Mouse (Mus musculus) kidney, adult 2 months (tissue): ENCODE measurements around the gene Pth1r. TPM values are rescaled to one million over a fixed set of nuclear protein-coding genes. Genes with fewer than 3 reads are reported as not detected.

Experiments used
- DNase-seq: peaks from one replicate; pipeline ENCODE4 v3.0.0; 2021
- H3K27ac ChIP-seq: fragments of 200-500 bp; 2 replicates; pipeline ENCODE4 v1.5.1; 2012; ENCODE audit warnings: low read depth, low read length, control low read depth, inconsistent platforms; ENCODE audit not compliant: insufficient read depth
- H3K27me3 ChIP-seq: fragments of 200-500 bp; replicated peaks from 2 replicates; pipeline ENCODE4 v1.6.1; 2012; ENCODE audit warnings: mild to moderate bottlenecking, moderate library complexity, low read length, inconsistent platforms; ENCODE audit not compliant: control insufficient read depth, insufficient read depth
- H3K36me3 ChIP-seq: fragments of 200-500 bp; 2 replicates; pipeline ENCODE4 v1.6.1; 2012; ENCODE audit warnings: mild to moderate bottlenecking, moderate library complexity, low read length, inconsistent platforms; ENCODE audit not compliant: control insufficient read depth, insufficient read depth
- H3K4me1 ChIP-seq: fragments of 200-500 bp; 2 replicates; pipeline ENCODE4 v1.6.1; 2011; ENCODE audit warnings: low read length; ENCODE audit not compliant: control insufficient read depth, insufficient read depth
- H3K4me3 ChIP-seq: fragments of 200-500 bp; 2 replicates; pipeline ENCODE4 v1.5.1; 2011; ENCODE audit warnings: mild to moderate bottlenecking, low read depth, low read length, control low read depth; ENCODE audit not compliant: insufficient read depth
- CTCF ChIP-seq: fragments of 200-500 bp; conservative IDR thresholded peaks from 2 replicates; pipeline ENCODE4 v1.5.1; 2011; ENCODE audit warnings: low read depth, mild to moderate bottlenecking, control low read depth, low read length, moderate library complexity, mixed read lengths; ENCODE audit not compliant: insufficient read depth, insufficient read length
- POLR2A ChIP-seq: fragments of 200-500 bp; IDR thresholded peaks from one replicate; pipeline ENCODE4 v1.6.1; 2011; ENCODE audit warnings: low read depth, low read length, control low read depth
- WGBS: fragments of 180-500 bp; shearing (Covaris S2); methylation state at CpG from one replicate; pipeline ENCODE4 v1.1.7; 2018; 5-methylcytosine and 5-hydroxymethylcytosine counted together
- polyA plus RNA-seq: library from polyadenylated mRNA; depleted of rRNA; stranded (reverse); fragments of >200 nt; gene quantifications from 2 replicates; pipeline ENCODE4 v1.2.3, GENCODE M21; 2012

The Pth1r gene
- polyA plus RNA-seq, 1 experiment = 740 TPM

DNA sequence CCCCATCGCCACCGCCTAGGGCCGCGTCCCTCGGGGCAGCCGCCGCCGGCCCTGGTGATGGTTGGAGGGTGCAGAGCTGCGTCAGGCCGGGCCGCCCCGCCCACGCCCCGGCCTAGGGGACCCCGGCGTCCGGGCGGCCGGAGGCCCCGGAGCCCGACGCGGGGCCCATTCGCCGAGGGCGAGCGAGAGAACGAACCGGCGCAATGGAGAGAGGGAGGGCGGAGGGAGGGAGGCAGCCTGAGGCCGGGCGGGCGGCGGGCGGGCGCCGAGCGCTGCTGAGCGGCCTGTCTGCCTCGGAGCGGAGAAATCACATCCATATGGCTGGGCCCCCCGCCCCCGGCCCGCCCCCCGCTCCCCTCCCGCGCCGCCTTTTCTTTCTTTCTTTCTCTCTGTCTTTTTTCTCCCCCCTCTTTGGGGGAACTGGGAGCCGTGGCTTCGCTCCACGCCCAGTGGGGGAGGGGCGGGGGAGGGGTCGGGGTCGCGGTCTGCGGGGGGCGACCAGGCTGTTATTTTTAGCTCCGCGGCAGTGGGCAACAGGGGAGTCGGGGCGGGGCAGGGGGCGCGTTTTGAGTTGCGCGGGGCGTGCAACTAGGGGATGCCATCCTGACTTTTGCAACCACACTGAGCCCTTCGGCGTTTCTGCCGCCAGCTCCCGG, 4.5 kb downstream of the Pth1r start:
- DNase-seq = peak; percentile 41
- Histone ChIP-seq H3K36me3 (no peaks in the 10 kb centered on the region; the same call in none of the 2 replicates), H3K4me1 (peaks cover 13% of the 10 kb centered on the region; the same call in 1 of the 2 replicates), H3K27me3 (no peaks in the 10 kb centered on the region), H3K27ac (peak overlapping the region; percentile 83), H3K4me3 (peak overlapping the region; percentile 87)
- WGBS = under 1% methylated on average over 59 of the region's 71 CpGs
- TF ChIP-seq CTCF (no peak), POLR2A (no peak)

DNA sequence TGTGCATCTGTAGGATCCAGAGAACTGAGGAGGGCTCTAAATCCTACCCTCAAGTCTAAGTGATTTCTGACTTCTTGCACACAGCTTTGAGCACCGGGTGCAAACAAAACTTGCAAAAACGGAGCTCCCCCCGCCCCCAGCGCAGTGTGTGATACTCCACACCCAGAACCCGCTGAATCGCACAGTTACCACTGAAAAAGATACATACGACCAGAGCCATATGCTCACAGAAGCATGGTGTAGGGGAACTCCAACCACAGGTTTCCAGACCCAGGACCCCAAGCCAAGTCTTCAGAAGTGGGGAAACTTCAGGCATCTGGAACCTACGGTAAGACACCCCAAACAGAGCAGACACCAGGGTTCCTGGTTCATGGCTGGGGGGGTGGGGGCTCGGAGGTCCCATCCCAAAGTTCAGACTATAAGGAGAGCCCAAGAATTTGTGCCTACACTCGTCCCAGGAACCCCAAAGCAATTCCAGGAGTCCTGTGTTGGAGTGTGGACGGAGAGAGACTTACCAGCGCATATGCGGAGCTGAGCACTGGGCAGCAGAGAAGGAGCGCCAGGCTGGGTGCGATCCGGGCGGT, 5.1 kb downstream of the Pth1r start, which contains the start of gene Myl3:
Gene Myl3 (plus strand): TSS at position 151 of the 584 bp plus-strand sequence.
- peak; percentile 15 for DNase-seq
- 0 out of 2 replicates have a peak, but pooled peaks cover 9% of the 10 kb centered on the region for H3K4me1 ChIP-seq
- H3K4me3 ChIP-seq = peak within 1 kb of the TSS; percentile 87
- WGBS = 17% methylated on average over 17 of the region's 17 CpGs
- H3K27me3 ChIP-seq = no peaks in the 10 kb centered on the region
- peak within 1 kb of the TSS; percentile 51 for H3K27ac ChIP-seq
- H3K36me3 ChIP-seq = no peaks in the 10 kb centered on the region; the same call in none of the 2 replicates
- TF ChIP-seq POLR2A = no peak

DNA sequence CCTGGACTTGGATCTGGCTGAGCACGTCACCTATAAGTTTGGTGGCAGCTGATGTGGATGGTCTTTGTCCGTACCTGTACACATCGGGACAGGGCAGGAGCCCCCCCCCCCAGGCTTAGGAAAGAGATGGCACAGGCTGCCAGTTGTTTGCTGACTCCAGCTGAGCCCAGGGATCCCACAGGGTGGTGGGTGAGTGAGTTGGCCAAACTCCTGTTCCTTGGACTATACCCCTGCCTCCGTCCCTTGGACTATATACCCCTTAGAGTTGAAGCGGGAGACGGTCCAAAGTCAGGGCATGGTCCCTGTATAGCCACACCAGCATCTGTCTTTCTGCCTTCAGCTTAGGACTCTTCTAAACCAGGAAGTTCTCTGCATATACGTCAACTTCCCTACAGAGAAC, 7.0 kb downstream of the Pth1r start:
- 63% methylated on average over 7 of the region's 7 CpGs for WGBS
- H3K4me1 ChIP-seq = peaks cover 17% of the 10 kb centered on the region; the same call in 1 of the 2 replicates
- H3K36me3 ChIP-seq = no peaks in the 10 kb centered on the region; the same call in none of the 2 replicates
- H3K27me3 ChIP-seq = no peaks in the 10 kb centered on the region
- TF ChIP-seq POLR2A = no peak
- no peak for TF ChIP-seq CTCF
- H3K27ac ChIP-seq = peak overlapping the region; percentile 15; the same call in 1 of the 2 replicates
- peak; percentile 61 for DNase-seq
- H3K4me3 ChIP-seq = no peak overlapping the region

DNA sequence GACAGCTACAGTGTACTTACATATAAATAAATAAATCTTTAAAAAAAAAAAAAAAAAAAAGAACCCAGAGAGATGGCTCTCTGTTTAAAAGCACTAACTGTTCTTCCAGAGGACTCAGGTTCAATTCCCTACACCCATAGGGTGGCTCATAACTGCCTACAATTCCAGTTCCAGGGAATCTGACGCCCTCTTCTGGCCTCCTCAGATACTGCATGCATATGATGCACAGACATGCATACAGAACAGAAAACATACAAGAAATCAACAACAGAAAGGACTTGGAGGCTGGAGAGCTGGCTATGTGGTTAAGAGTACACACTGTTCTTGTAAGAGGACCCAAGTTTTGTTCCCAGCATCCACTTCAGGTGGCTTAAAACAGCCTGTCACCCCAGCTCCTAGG, 8.9 kb downstream of the Pth1r start:
- WGBS = 29% methylated on average over 1 of the region's 1 CpGs

DNA sequence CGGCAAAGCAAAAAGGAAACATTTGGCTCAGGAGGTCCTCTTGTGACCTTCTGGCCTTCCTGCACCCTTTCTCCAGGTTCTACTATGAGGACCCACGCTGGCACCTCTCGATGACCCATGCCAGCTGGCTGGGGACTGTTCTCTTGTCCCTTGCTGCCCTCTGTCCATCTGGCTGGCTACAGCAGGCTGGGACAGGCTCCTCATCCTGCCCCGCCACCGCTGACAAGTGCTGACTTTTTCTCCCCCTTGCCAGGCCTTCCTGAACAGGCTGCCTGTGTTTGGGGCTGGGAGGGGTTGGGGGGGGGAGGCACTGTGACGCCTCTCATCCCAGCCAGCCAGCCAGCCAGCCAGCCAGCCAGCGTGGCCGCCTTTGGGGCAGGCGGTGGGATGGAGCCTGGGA, 10.6 kb downstream of the Pth1r start:
- 31% methylated on average over 9 of the region's 9 CpGs for WGBS

More for the DNA sequence above, 8.9 kb downstream of the Pth1r start:
- Histone ChIP-seq H3K36me3 (no peaks in the 10 kb centered on the region; the same call in none of the 2 replicates), H3K27me3 (no peaks in the 10 kb centered on the region), H3K27ac (no peak overlapping the region), H3K4me1 (peaks cover 28% of the 10 kb centered on the region; the same call in 1 of the 2 replicates), H3K4me3 (no peak overlapping the region)
- no peak for DNase-seq
- TF ChIP-seq CTCF = peak; percentile 37; the same call in 1 of the 2 replicates
- no peak for TF ChIP-seq POLR2A

DNA sequence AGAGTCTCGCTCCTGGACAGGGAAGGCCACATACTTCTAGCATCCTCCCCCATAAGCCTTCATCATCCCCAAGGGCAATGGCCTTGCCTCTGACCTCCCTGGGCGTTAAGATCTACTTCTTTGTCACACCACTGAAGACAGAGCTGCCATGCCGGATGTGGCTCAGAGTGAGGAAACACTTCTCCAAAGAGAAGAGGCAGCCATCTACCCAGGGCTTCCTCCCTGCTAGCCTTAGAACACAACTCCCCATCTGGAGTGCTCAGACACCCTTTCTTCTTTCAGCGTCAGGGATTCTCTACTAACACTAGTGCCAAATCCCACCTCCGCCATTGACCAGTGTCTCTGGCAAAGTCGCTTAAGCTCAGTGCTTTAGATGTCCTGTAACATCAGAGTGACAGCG, 12.8 kb downstream of the Pth1r start:
- no peak for DNase-seq
- H3K27ac ChIP-seq = no peak overlapping the region
- H3K4me1 ChIP-seq = peaks cover 31% of the 10 kb centered on the region; the same call in 1 of the 2 replicates

More for the DNA sequence above, 10.6 kb downstream of the Pth1r start:
- Histone ChIP-seq H3K4me3 (no peak overlapping the region), H3K27ac (peak overlapping the region; percentile 59), H3K36me3 (no peaks in the 10 kb centered on the region; the same call in 1 of the 2 replicates), H3K4me1 (peaks cover 30% of the 10 kb centered on the region; the same call in 1 of the 2 replicates), H3K27me3 (no peaks in the 10 kb centered on the region)
- TF ChIP-seq POLR2A = no peak
- TF ChIP-seq CTCF = no peak
- DNase-seq = no peak

DNA sequence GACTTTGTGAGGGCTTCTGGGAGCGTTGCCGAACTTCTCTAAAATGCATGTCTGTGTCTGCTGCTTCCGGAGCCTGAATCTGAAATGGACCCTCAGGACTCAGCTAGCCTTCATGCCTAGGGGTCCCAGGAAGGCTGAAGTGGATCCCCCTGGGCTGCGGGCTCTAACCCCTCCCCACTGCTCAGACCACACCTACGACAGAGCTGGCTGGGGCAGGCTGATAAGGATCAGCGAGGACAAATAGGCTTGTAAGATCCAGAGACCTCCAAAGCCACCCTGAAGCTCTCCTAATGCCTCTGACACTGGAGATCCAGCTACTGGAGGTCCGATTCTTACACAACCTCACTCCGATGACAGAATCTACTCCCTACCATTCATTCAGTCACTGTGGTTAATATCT, 13.8 kb downstream of the Pth1r start:
- Histone ChIP-seq H3K27me3 (no peaks in the 10 kb centered on the region), H3K4me1 (peaks cover 31% of the 10 kb centered on the region; the same call in 1 of the 2 replicates), H3K36me3 (no peaks in the 10 kb centered on the region; the same call in 1 of the 2 replicates), H3K27ac (peak overlapping the region; percentile 70), H3K4me3 (peak overlapping the region; percentile 43)
- 8% methylated on average over 8 of the region's 8 CpGs for WGBS
- no peak for DNase-seq
- TF ChIP-seq CTCF = no peak
- TF ChIP-seq POLR2A = no peak

More for the DNA sequence above, 12.8 kb downstream of the Pth1r start:
- TF ChIP-seq POLR2A (no peak), CTCF (no peak)
- no peaks in the 10 kb centered on the region; the same call in 1 of the 2 replicates for H3K36me3 ChIP-seq
- no peak overlapping the region for H3K4me3 ChIP-seq
- WGBS = 70% methylated on average over 7 of the region's 7 CpGs
- H3K27me3 ChIP-seq = no peaks in the 10 kb centered on the region
